Mouse (Mus musculus) olfactory bulb, adult 2 months (tissue): ENCODE data around the gene Ubxn1. TPM values are rescaled to one million over a fixed set of nuclear protein-coding genes. Genes with fewer than 3 reads are reported as not detected.

Source experiments
- H3K27ac ChIP-seq: fragments of 200-500 bp; 2 replicates; pipeline ENCODE4 v1.5.1; 2012; ENCODE audit warnings: low read depth, low read length; ENCODE audit not compliant: insufficient read depth
- H3K4me1 ChIP-seq: fragments of 200-500 bp; 2 replicates; pipeline ENCODE4 v1.6.1; 2012; ENCODE audit warnings: low read length; ENCODE audit not compliant: control insufficient read depth, insufficient read depth
- H3K4me3 ChIP-seq: fragments of 200-500 bp; 2 replicates; pipeline ENCODE4 v1.5.1; 2012; ENCODE audit warnings: mild to moderate bottlenecking, low read depth, low read length, moderate library complexity; ENCODE audit not compliant: insufficient read depth
- CTCF ChIP-seq: fragments of 200-500 bp; IDR thresholded peaks from 2 replicates; pipeline ENCODE4 v1.5.1; 2012; ENCODE audit warnings: low read depth, mild to moderate bottlenecking, low read length, moderate library complexity; ENCODE audit not compliant: insufficient read depth
- POLR2A ChIP-seq: fragments of 200-500 bp; IDR thresholded peaks from 2 replicates; pipeline ENCODE4 v1.6.1; 2012; ENCODE audit warnings: mild to moderate bottlenecking, low read depth, low read length, moderate library complexity; ENCODE audit not compliant: insufficient read depth
- WGBS: fragments of 180-500 bp; shearing (Covaris S2); methylation state at CpG from one replicate; pipeline ENCODE4 v1.1.7; 2018; 5-methylcytosine and 5-hydroxymethylcytosine counted together
- polyA plus RNA-seq: library from polyadenylated mRNA; stranded (reverse); fragments of >200 nt; gene quantifications from 2 replicates; pipeline ENCODE4 v1.2.4, GENCODE M21; 2012; ENCODE audit warnings: low replicate concordance; ENCODE audit not compliant: missing spikeins, insufficient read depth, insufficient read length

The Ubxn1 gene
- polyA plus RNA-seq, 1 experiment: 403 TPM

- TF ChIP-seq CTCF (no peak), POLR2A (no peak)
- Histone ChIP-seq H3K27ac (no peak overlapping the region), H3K4me3 (no peak overlapping the region), H3K4me1 (peaks cover 4% of the 10 kb centered on the region)
- 92% methylated on average over 7 of the region's 7 CpGs for WGBS
Observed at GRCm38 (mm10) chr19:8875031-8875430, 3.7 kb downstream of the Ubxn1 start.

- under 1% methylated on average over 42 of the region's 42 CpGs for WGBS
- TF ChIP-seq POLR2A: peak; percentile 49
- no peak for TF ChIP-seq CTCF
- peak within 1 kb of the TSS; percentile 65 for H3K4me3 ChIP-seq
- peaks cover 3% of the 10 kb centered on the region; the same call in 1 of the 2 replicates for H3K4me1 ChIP-seq
- peak within 1 kb of the TSS; percentile 87 for H3K27ac ChIP-seq
Observed at GRCm38 (mm10) chr19:8880311-8881033, 9.2 kb downstream of the Ubxn1 start, which contains the start of gene Uqcc3. Uqcc3 (minus strand) TSS chr19:8880923.

- 5% methylated on average over 3 of the region's 3 CpGs for WGBS
Observed at GRCm38 (mm10) chr19:8881034-8881392, 9.7 kb downstream of the Ubxn1 start.

GRCm38 (mm10) chr19:8883616-8884015 lies 12.3 kb downstream of the Ubxn1 start, which contains the start of the genes Lbhd1 and Gm49403:
Lbhd1 (plus strand) TSS chr19:8883732.
Gm49403 (plus strand) TSS chr19:8883930.
- no peak within 1 kb of the TSS for H3K27ac ChIP-seq

More at GRCm38 (mm10) chr19:8881034-8881392, 9.7 kb downstream of the Ubxn1 start:
- Histone ChIP-seq H3K4me1 (peaks cover 3% of the 10 kb centered on the region; the same call in 1 of the 2 replicates), H3K4me3 (peak overlapping the region; percentile 65), H3K27ac (0 out of 2 replicates have a peak overlapping the region, but pooled peaks have one; percentile 17)
- TF ChIP-seq CTCF: no peak
- no peak for TF ChIP-seq POLR2A

GRCm38 (mm10) chr19:8886916-8887584 lies 15.8 kb downstream of the Ubxn1 start:
- H3K4me3 ChIP-seq: no peak overlapping the region
- no peak overlapping the region for H3K27ac ChIP-seq
- TF ChIP-seq POLR2A: no peak
- TF ChIP-seq CTCF: no peak
- WGBS: 59% methylated on average over 1 of the region's 1 CpGs
- H3K4me1 ChIP-seq: no peaks in the 10 kb centered on the region

More at GRCm38 (mm10) chr19:8883616-8884015, 12.3 kb downstream of the Ubxn1 start, which contains the start of the genes Lbhd1 and Gm49403:
- Histone ChIP-seq H3K4me3 (no peak within 1 kb of the TSS), H3K4me1 (peaks cover 3% of the 10 kb centered on the region; the same call in 1 of the 2 replicates)
- TF ChIP-seq CTCF (no peak), POLR2A (no peak)
- 73% methylated on average over 3 of the region's 3 CpGs for WGBS

GRCm38 (mm10) chr19:8887585-8888463 lies 16.5 kb downstream of the Ubxn1 start:
- no peaks in the 10 kb centered on the region for H3K4me1 ChIP-seq
- TF ChIP-seq CTCF: no peak
- no peak for TF ChIP-seq POLR2A
- 20% methylated on average over 19 of the region's 19 CpGs for WGBS
- no peak overlapping the region for H3K27ac ChIP-seq
- H3K4me3 ChIP-seq: peak overlapping the region; percentile 69

- TF ChIP-seq POLR2A (no peak; the same call in 1 of the 2 replicates), CTCF (no peak)
- Histone ChIP-seq H3K27ac (0 out of 2 replicates have a peak within 1 kb of the TSS, but pooled peaks have one; percentile 17), H3K4me3 (peak within 1 kb of the TSS; percentile 69), H3K4me1 (peaks cover 2% of the 10 kb centered on the region; the same call in 1 of the 2 replicates)
- under 1% methylated on average over 58 of the region's 58 CpGs for WGBS
Observed at GRCm38 (mm10) chr19:8888511-8889385, 17.5 kb downstream of the Ubxn1 start, which contains the start of the genes 1810009A15Rik and Gm49416. 1810009A15Rik (plus strand) TSS chr19:8888853. Gm49416 (plus strand) TSS chr19:8888926.
